Mouse (Mus musculus): ENCODE data around the gene Pus10.

Pus10 gene

DNA sequence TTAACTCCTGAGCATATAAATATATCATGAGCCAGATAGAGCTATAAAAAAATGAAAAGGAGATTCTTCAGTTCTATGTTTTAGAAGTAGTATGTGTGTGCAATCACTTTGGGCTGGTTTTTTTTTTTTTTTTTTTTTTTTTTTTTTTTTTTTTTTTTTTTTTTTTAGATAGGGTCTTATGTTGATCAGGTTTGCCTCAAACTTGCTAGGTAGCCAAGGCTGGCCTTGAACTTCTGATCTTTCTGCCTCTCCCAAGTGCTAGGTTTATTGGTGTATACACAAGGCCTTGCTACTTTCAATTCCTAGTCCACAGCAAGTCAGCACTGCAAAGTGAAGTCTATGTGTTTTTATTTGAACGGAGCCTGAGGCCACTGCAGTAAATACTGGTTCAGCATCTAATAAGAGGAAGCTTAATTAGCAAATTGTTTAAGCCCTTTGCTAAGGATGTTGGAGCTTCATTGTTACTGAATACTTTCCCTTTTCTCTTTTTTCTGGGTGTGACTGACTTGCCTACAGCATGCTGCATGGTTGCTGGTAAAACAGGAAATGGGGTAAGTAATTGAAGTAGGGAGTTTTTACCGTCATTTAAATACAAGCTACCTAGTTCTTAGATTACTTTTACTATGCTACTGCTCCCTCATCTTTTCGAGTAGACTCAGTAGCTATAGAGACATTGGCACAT lies 34.1 kb downstream of the Pus10 start:
- TF ChIP-seq POU5F1 (IDR thresholded peaks at IDR 0.05; ENCODE audit: borderline replicate concordance, low read length) (no peak), CTCF (conservative IDR thresholded peaks at IDR 0.05; ENCODE audit: low read length) (no peak), NANOG (IDR thresholded peaks at IDR 0.05; ENCODE audit: borderline replicate concordance, low read length) (no peak)
- Histone ChIP-seq H3K9me3 (ENCODE audit: low read length) (no peaks in the 10 kb centered on the region), H3K4me1 (replicated peaks; ENCODE audit: low read depth, low read length) (peaks cover 30% of the 10 kb centered on the region), H3K36me3 (ENCODE audit: insufficient read depth, low read length) (peaks cover 17% of the 10 kb centered on the region), H3K27me3 (ENCODE audit: insufficient read depth, low read length) (no peaks in the 10 kb centered on the region), H3K4me3 (replicated peaks; ENCODE audit: low read length) (no peak overlapping the region)

DNA sequence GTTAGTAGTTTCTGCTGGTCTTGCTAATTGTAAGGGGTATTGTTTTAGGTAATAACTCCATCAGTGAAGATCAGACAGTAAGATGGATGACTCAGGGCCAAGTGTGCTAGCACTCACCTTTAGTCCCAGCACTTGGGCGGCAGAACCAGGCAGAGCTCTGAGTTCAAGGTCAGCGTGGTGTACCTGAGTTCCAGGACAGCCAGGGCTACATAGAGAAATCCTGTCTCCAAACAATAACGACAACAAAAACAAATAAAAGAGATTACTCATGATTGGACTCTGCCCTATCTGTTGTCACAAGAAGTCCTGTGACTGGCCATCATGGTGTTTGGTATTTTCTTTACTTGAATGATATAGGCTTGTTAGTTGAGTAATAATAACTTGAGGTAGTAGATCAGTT lies 36.4 kb downstream of the Pus10 start:
- Histone ChIP-seq H3K27me3 (ENCODE audit: insufficient read depth, low read length) (no peaks in the 10 kb centered on the region), H3K36me3 (ENCODE audit: insufficient read depth, low read length) (peaks cover 24% of the 10 kb centered on the region), H3K9me3 (ENCODE audit: low read length) (no peaks in the 10 kb centered on the region), H3K4me1 (replicated peaks; ENCODE audit: low read depth, low read length) (peaks cover 30% of the 10 kb centered on the region), H3K4me3 (replicated peaks; ENCODE audit: low read length) (no peak overlapping the region)
- TF ChIP-seq POU5F1 (IDR thresholded peaks at IDR 0.05; ENCODE audit: borderline replicate concordance, low read length), result no peak
- TF ChIP-seq CTCF (conservative IDR thresholded peaks at IDR 0.05; ENCODE audit: low read length), result no peak

DNA sequence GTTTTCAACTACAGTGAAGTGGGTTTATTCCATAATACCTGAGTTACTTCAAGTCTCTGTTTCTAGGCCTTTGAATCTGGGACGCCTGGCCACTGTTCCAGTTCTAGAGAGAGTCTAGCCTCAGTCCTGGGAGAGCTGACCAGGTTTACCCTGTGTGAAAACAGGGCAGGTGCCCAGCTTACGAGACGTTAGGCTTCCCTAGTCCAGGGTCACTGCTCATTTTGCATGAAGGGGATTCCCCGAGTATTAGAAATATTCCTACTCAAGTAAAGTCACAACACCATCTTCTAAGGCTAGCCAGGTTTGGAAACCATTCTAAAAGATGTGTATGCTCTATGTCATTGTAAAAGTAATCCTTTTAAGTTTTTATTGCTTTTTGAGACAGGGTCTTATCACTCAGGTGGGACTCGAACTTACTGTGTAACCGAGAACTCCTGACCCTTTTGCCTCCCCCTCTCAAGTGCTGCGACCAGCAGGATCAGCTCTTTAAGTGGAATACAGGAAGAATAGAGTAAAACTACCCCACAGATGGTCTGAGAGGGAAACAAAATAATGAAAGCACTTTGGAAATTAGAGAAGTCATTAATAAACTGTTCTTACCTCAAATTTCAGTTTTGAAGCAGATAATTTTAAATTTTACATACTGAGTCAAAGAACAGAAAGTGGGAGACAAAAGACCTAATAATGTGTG lies 39.3 kb downstream of the Pus10 start:
- H3K4me3 ChIP-seq (replicated peaks; ENCODE audit: low read length), result no peak overlapping the region
- H3K36me3 ChIP-seq (ENCODE audit: insufficient read depth, low read length), result peaks cover 43% of the 10 kb centered on the region
- no peaks in the 10 kb centered on the region for H3K27me3 ChIP-seq (ENCODE audit: insufficient read depth, low read length)
- peaks cover 8% of the 10 kb centered on the region for H3K4me1 ChIP-seq (replicated peaks; ENCODE audit: low read depth, low read length)
- no peaks in the 10 kb centered on the region for H3K9me3 ChIP-seq (ENCODE audit: low read length)
- TF ChIP-seq NANOG (IDR thresholded peaks at IDR 0.05; ENCODE audit: borderline replicate concordance, low read length) (no peak), POU5F1 (IDR thresholded peaks at IDR 0.05; ENCODE audit: borderline replicate concordance, low read length) (no peak), CTCF (conservative IDR thresholded peaks at IDR 0.05; ENCODE audit: low read length) (no peak)

DNA sequence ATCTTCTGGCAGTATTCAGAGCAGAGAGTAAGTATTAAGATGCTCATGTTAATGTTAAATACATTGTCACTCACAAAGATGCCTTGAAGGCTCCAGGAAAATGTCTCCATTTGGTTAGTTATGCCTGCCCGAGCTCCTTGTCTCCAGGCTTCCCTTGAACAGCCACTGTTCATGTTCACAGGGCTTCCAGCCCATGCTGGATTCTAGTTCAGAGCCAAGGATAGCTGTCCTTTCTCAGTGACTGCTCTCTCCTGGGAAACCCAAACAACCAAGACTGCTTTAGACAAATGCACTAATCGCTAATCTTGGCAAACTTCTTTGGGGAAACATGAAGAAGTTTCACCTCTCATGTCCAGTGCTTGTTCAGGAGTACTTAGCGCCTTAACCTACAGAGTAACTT lies 46.8 kb downstream of the Pus10 start:
- TF ChIP-seq NANOG (IDR thresholded peaks at IDR 0.05; ENCODE audit: borderline replicate concordance, low read length), result no peak
- TF ChIP-seq POU5F1 (IDR thresholded peaks at IDR 0.05; ENCODE audit: borderline replicate concordance, low read length), result no peak
- TF ChIP-seq CTCF (conservative IDR thresholded peaks at IDR 0.05; ENCODE audit: low read length), result no peak
- Histone ChIP-seq H3K9me3 (ENCODE audit: low read length) (no peaks in the 10 kb centered on the region), H3K36me3 (ENCODE audit: insufficient read depth, low read length) (peaks cover 89% of the 10 kb centered on the region), H3K27me3 (ENCODE audit: insufficient read depth, low read length) (no peaks in the 10 kb centered on the region), H3K4me1 (replicated peaks; ENCODE audit: low read depth, low read length) (no peaks in the 10 kb centered on the region), H3K4me3 (replicated peaks; ENCODE audit: low read length) (no peak overlapping the region)

DNA sequence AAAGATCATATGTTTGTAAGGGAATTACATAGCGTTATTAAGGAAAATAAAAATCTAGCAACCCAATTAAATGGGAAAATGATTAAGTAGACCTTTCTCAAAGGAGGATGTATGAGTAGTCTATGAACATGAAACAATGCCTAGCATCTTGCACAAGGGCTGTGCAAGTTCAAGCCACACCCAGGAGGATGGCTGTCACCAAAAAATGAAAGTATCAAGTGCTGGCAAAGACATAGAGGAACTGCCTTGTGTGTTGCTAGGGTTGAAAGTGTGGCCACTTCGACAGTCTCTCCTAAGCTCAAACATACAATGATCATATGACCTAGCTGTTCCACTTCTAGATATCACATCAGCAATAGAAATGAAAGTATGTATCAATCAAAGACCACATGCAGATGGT lies 53.4 kb downstream of the Pus10 start:
- Histone ChIP-seq H3K4me3 (replicated peaks; ENCODE audit: low read length) (no peak overlapping the region), H3K36me3 (ENCODE audit: insufficient read depth, low read length) (peaks cover 72% of the 10 kb centered on the region), H3K9me3 (ENCODE audit: low read length) (no peaks in the 10 kb centered on the region), H3K27me3 (ENCODE audit: insufficient read depth, low read length) (no peaks in the 10 kb centered on the region), H3K4me1 (replicated peaks; ENCODE audit: low read depth, low read length) (peaks cover 28% of the 10 kb centered on the region)
- TF ChIP-seq CTCF (conservative IDR thresholded peaks at IDR 0.05; ENCODE audit: low read length), result no peak
- TF ChIP-seq NANOG (IDR thresholded peaks at IDR 0.05; ENCODE audit: borderline replicate concordance, low read length), result no peak
- TF ChIP-seq POU5F1 (IDR thresholded peaks at IDR 0.05; ENCODE audit: borderline replicate concordance, low read length), result no peak

DNA sequence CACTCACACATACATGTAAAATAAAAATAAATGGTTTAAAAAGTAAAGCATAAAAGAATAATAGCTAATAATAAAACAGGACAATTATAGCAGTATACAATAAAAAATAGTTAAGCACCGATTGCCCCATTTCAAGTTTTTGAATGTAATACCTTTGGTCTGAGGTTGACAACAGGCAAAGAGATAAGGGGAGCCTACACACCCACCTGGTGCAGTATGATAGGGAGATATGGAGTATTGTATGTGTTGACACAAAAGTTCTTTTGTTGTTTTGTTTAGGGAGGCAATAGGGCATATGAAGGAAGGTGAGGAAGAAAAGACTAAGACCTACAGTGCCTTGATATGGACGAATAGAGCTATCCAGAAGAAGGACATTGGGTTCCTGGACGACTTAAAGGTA lies 54.4 kb downstream of the Pus10 start:
- no peak for TF ChIP-seq CTCF (conservative IDR thresholded peaks at IDR 0.05; ENCODE audit: low read length)
- TF ChIP-seq NANOG (IDR thresholded peaks at IDR 0.05; ENCODE audit: borderline replicate concordance, low read length), result no peak
- TF ChIP-seq POU5F1 (IDR thresholded peaks at IDR 0.05; ENCODE audit: borderline replicate concordance, low read length), result no peak
- H3K36me3 ChIP-seq (ENCODE audit: insufficient read depth, low read length), result peaks cover 66% of the 10 kb centered on the region
- no peaks in the 10 kb centered on the region for H3K27me3 ChIP-seq (ENCODE audit: insufficient read depth, low read length)
- peaks cover 28% of the 10 kb centered on the region for H3K4me1 ChIP-seq (replicated peaks; ENCODE audit: low read depth, low read length)
- H3K9me3 ChIP-seq (ENCODE audit: low read length), result no peaks in the 10 kb centered on the region
- no peak overlapping the region for H3K4me3 ChIP-seq (replicated peaks; ENCODE audit: low read length)

DNA sequence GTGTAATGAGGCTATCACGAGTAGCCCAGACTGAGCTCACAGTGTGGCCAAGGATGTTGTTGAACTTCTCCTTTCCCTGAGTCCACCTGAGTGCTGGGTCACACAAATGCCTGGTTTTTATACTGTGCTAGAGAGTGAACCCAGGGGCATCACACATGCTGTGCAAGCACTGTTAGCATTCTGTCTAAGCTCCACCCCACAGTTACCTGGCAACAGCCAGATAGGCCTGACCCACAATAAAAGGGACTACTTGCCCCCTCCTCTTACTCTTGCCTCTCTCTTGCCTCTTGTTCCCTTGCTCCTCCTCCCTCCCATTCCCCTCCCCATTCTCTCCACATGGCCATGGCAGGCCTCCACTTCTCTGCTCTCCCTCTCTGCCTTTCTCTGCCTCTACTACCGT lies 56.9 kb downstream of the Pus10 start:
- no peak for TF ChIP-seq NANOG (IDR thresholded peaks at IDR 0.05; ENCODE audit: borderline replicate concordance, low read length)
- no peak for TF ChIP-seq POU5F1 (IDR thresholded peaks at IDR 0.05; ENCODE audit: borderline replicate concordance, low read length)
- no peak for TF ChIP-seq CTCF (conservative IDR thresholded peaks at IDR 0.05; ENCODE audit: low read length)
- H3K36me3 ChIP-seq (ENCODE audit: insufficient read depth, low read length), result peaks cover 69% of the 10 kb centered on the region
- H3K4me3 ChIP-seq (replicated peaks; ENCODE audit: low read length), result no peak overlapping the region
- no peaks in the 10 kb centered on the region for H3K9me3 ChIP-seq (ENCODE audit: low read length)
- no peaks in the 10 kb centered on the region for H3K27me3 ChIP-seq (ENCODE audit: insufficient read depth, low read length)
- peaks cover 28% of the 10 kb centered on the region for H3K4me1 ChIP-seq (replicated peaks; ENCODE audit: low read depth, low read length)

DNA sequence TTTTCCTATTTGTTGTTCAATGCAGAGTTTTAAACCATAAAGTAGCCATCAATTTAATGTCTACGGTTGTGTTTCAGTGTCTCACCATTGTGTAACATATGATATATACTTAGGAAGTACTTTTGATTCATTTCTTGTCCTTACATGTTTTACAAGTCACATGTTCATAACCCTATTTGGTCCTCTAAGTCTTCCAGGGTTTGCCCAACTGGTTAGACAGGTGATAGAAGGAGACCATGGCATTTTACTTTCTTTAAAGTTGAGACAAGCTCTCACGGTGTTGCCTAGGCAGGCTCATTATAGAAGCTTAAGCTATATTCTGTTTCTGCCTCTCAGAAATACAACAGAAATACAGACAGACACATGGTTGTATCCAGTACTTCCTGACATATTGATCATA lies 60.4 kb downstream of the Pus10 start:
- no peaks in the 10 kb centered on the region for H3K9me3 ChIP-seq (ENCODE audit: low read length)
- TF ChIP-seq NANOG (IDR thresholded peaks at IDR 0.05; ENCODE audit: borderline replicate concordance, low read length) (no peak), CTCF (conservative IDR thresholded peaks at IDR 0.05; ENCODE audit: low read length) (no peak), POU5F1 (IDR thresholded peaks at IDR 0.05; ENCODE audit: borderline replicate concordance, low read length) (no peak)
- peaks cover 66% of the 10 kb centered on the region for H3K36me3 ChIP-seq (ENCODE audit: insufficient read depth, low read length)
- H3K27me3 ChIP-seq (ENCODE audit: insufficient read depth, low read length), result no peaks in the 10 kb centered on the region
- peaks cover 25% of the 10 kb centered on the region for H3K4me1 ChIP-seq (replicated peaks; ENCODE audit: low read depth, low read length)
- H3K4me3 ChIP-seq (replicated peaks; ENCODE audit: low read length), result no peak overlapping the region
